Mouse (Mus musculus) hindbrain, embryonic 16.5 days (tissue): ENCODE measurements around the gene Runx2. TPM values are rescaled to one million over a fixed set of nuclear protein-coding genes. Genes with fewer than 3 reads are reported as not detected.

Source experiments
- ATAC-seq: fragments of 200-750 bp; cut with Nextera tagmentation; 2 replicates; pipeline ENCODE4 v1.8.0; 2017; ENCODE audit warnings: moderate TSS enrichment, moderate library complexity
- H3K27ac ChIP-seq: fragments of 300-500 bp; sonication (generic); 2 replicates; pipeline ENCODE4 v1.5.1; 2014; ENCODE audit warnings: low read depth, mild to moderate bottlenecking, control low read depth, low read length, moderate library complexity
- H3K27me3 ChIP-seq: fragments of 300-500 bp; sonication (generic); replicated peaks from 2 replicates; pipeline ENCODE4 v1.6.1; 2014; ENCODE audit warnings: low read length; ENCODE audit not compliant: control insufficient read depth, insufficient read depth
- H3K36me3 ChIP-seq: fragments of 300-500 bp; sonication (generic); 2 replicates; pipeline ENCODE4 v1.6.1; 2014; ENCODE audit warnings: mild to moderate bottlenecking, low read length, moderate library complexity, mixed read lengths; ENCODE audit not compliant: control insufficient read depth, insufficient read depth
- H3K4me1 ChIP-seq: fragments of 300-500 bp; sonication (generic); 2 replicates; pipeline ENCODE4 v1.6.1; 2014; ENCODE audit warnings: low read depth, low read length; ENCODE audit not compliant: control insufficient read depth, insufficient read depth
- H3K4me2 ChIP-seq: fragments of 300-500 bp; sonication (generic); 2 replicates; pipeline ENCODE4 v1.6.1; 2014; ENCODE audit warnings: mild to moderate bottlenecking, low read length, control low read depth, moderate library complexity
- H3K4me3 ChIP-seq: fragments of 300-500 bp; sonication (generic); 2 replicates; pipeline ENCODE4 v1.5.1; 2014; ENCODE audit warnings: mild to moderate bottlenecking, low read length, control low read depth, moderate library complexity
- H3K9ac ChIP-seq: fragments of 300-500 bp; sonication (generic); 2 replicates; pipeline ENCODE4 v1.6.1; 2014; ENCODE audit warnings: low read depth, mild to moderate bottlenecking, control low read depth, low read length, moderate library complexity
- H3K9me3 ChIP-seq: fragments of 300-500 bp; sonication (generic); 2 replicates; pipeline ENCODE4 v1.6.1; 2014; ENCODE audit warnings: mild to moderate bottlenecking, low read length, moderate library complexity; ENCODE audit not compliant: control insufficient read depth
- WGBS: fragments of 180-500 bp; shearing (Covaris S2); extraction: QIAGEN DNeasy Blood & Tissue Kit; methylation state at CpG from one replicate; pipeline ENCODE4 v1.1.7; 2014; 5-methylcytosine and 5-hydroxymethylcytosine counted together
- polyA plus RNA-seq: library from polyadenylated mRNA; unstranded; fragments of >200 nt; fragmentation: Nextera tagmentation; extraction: Ambion mirVana; gene quantifications from 2 replicates; pipeline ENCODE4 v1.2.1, GENCODE M21; 2015

Runx2 gene
- polyA plus RNA-seq, 1 experiment from 2014 or later: 0.31 TPM

- peak overlapping the region; percentile 93 for H3K27ac ChIP-seq
- peak; percentile 85 for ATAC-seq
- H3K4me1 ChIP-seq: peaks cover 7% of the 10 kb centered on the region
- peak overlapping the region; percentile 97 for H3K9ac ChIP-seq
- H3K36me3 ChIP-seq: no peaks in the 10 kb centered on the region
- peak overlapping the region; percentile 63 for H3K4me2 ChIP-seq
- no peaks in the 10 kb centered on the region for H3K27me3 ChIP-seq
- under 1% methylated on average over 35 of the region's 35 CpGs for WGBS
- no peaks in the 10 kb centered on the region for H3K9me3 ChIP-seq
- H3K4me3 ChIP-seq: peak overlapping the region; percentile 78
Observed at GRCm38 (mm10) chr17:44777337-44777804, 37.2 kb downstream of the Runx2 start.

GRCm38 (mm10) chr17:44776738-44777270 lies 37.8 kb downstream of the Runx2 start, which contains the start of gene Supt3:
Gene Supt3, plus strand, starts transcription at chr17:44777152.
- Histone ChIP-seq H3K27me3 (no peaks in the 10 kb centered on the region), H3K27ac (peak within 1 kb of the TSS; percentile 93), H3K4me1 (peaks cover 7% of the 10 kb centered on the region), H3K36me3 (no peaks in the 10 kb centered on the region), H3K4me3 (peak within 1 kb of the TSS; percentile 78), H3K9me3 (no peaks in the 10 kb centered on the region), H3K9ac (peak within 1 kb of the TSS; percentile 97), H3K4me2 (peak within 1 kb of the TSS; percentile 63)
- under 1% methylated on average over 30 of the region's 40 CpGs for WGBS
- ATAC-seq: peak; percentile 98

DNA sequence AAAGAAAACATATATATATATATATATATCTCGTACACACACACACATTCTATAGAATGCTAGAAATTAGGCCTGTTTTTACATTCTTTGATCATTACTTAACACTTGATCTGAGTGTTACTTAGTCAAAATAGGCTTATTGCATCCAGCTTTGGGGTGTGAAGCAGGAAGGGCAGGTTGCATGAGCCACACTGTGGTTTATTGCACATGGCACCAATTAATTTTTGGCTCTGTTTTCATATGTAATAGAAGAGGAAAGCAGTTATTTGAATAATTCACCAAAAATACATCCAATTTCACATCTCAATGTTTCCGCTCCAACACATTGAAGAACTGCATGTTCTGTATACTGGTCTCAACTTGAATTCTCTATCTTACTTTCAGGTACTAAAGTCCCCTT lies 42.0 kb downstream of the Runx2 start:
- Histone ChIP-seq H3K4me2 (no peak overlapping the region), H3K9ac (no peak overlapping the region), H3K27ac (no peak overlapping the region), H3K9me3 (no peaks in the 10 kb centered on the region), H3K27me3 (no peaks in the 10 kb centered on the region), H3K4me3 (no peak overlapping the region), H3K4me1 (no peaks in the 10 kb centered on the region), H3K36me3 (no peaks in the 10 kb centered on the region)
- ATAC-seq: no peak
- WGBS: 94% methylated on average over 2 of the region's 2 CpGs

GRCm38 (mm10) chr17:44770871-44771270 lies 43.7 kb downstream of the Runx2 start:
- Histone ChIP-seq H3K4me2 (no peak overlapping the region), H3K27me3 (no peaks in the 10 kb centered on the region), H3K4me1 (no peaks in the 10 kb centered on the region), H3K4me3 (no peak overlapping the region), H3K9ac (no peak overlapping the region), H3K27ac (no peak overlapping the region), H3K36me3 (no peaks in the 10 kb centered on the region), H3K9me3 (no peaks in the 10 kb centered on the region)
- ATAC-seq: no peak
- 83% methylated on average over 2 of the region's 2 CpGs for WGBS

- no peak overlapping the region for H3K4me2 ChIP-seq
- H3K27me3 ChIP-seq: no peaks in the 10 kb centered on the region
- 76% methylated on average over 5 of the region's 5 CpGs for WGBS
- ATAC-seq: no peak
- H3K4me3 ChIP-seq: no peak overlapping the region
- H3K9ac ChIP-seq: no peak overlapping the region
- no peak overlapping the region for H3K27ac ChIP-seq
- H3K4me1 ChIP-seq: no peaks in the 10 kb centered on the region
- no peaks in the 10 kb centered on the region for H3K9me3 ChIP-seq
- H3K36me3 ChIP-seq: no peaks in the 10 kb centered on the region
Observed at GRCm38 (mm10) chr17:44768522-44768921, 46.1 kb downstream of the Runx2 start.

- ATAC-seq: no peak
- H3K4me2 ChIP-seq: no peak overlapping the region
- 75% methylated on average over 1 of the region's 1 CpGs for WGBS
- no peaks in the 10 kb centered on the region for H3K36me3 ChIP-seq
- no peaks in the 10 kb centered on the region for H3K27me3 ChIP-seq
- no peaks in the 10 kb centered on the region for H3K4me1 ChIP-seq
- H3K27ac ChIP-seq: no peak overlapping the region
- no peak overlapping the region for H3K4me3 ChIP-seq
- no peaks in the 10 kb centered on the region for H3K9me3 ChIP-seq
- no peak overlapping the region for H3K9ac ChIP-seq
Observed at GRCm38 (mm10) chr17:44767375-44767774, 47.2 kb downstream of the Runx2 start.

GRCm38 (mm10) chr17:44766975-44767374 lies 47.6 kb downstream of the Runx2 start:
- ATAC-seq: no peak
- Histone ChIP-seq H3K27ac (no peak overlapping the region), H3K9me3 (no peaks in the 10 kb centered on the region), H3K4me1 (no peaks in the 10 kb centered on the region), H3K9ac (no peak overlapping the region), H3K4me2 (no peak overlapping the region), H3K36me3 (no peaks in the 10 kb centered on the region), H3K4me3 (no peak overlapping the region), H3K27me3 (no peaks in the 10 kb centered on the region)
- WGBS: 60% methylated on average over 2 of the region's 2 CpGs

DNA sequence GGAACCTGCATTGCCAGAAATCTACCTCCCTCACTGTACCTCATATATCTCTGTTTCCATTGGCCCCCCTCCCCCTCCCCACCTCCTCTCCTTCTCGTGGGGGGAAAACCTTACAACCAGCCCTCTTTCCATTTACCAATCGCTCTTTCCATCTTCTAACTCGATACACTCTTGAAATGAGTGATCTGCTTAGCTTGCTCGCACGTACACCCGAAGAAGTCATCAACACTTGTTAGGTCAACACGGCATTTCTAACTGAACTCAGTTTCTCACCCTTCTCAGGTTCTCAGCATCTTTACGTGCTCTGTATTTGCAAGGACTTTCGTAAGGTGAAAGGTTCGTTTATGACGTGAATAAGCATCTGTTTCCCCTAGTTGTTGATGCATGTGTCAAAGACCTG lies 48.3 kb downstream of the Runx2 start:
- Histone ChIP-seq H3K4me1 (no peaks in the 10 kb centered on the region), H3K4me2 (no peak overlapping the region), H3K9me3 (no peaks in the 10 kb centered on the region), H3K27ac (no peak overlapping the region), H3K36me3 (no peaks in the 10 kb centered on the region), H3K27me3 (no peaks in the 10 kb centered on the region), H3K4me3 (no peak overlapping the region), H3K9ac (no peak overlapping the region)
- 89% methylated on average over 11 of the region's 11 CpGs for WGBS
- ATAC-seq: no peak

DNA sequence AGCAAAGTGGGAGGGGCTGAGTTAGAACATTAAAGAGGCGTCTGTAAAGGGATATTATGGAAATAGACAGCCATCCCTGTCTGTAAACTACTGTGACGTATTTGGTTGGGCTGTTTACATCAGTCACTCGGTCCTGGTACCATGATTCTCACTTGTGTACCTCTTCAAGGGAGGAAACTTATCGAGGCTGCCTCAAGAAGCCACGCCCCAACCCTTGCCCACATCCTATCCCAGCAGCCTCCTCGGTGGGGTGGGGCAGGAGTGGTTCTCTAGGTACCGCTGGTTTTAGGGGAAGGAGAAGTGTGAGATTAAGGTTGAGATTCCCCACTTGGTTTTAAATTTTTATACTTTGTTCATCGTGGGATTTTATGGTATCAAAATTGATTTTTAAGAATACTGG lies 69.2 kb downstream of the Runx2 start:
- Histone ChIP-seq H3K27me3 (peaks cover 3% of the 10 kb centered on the region; the same call in 1 of the 2 replicates), H3K4me3 (no peak overlapping the region), H3K4me2 (no peak overlapping the region), H3K27ac (no peak overlapping the region), H3K9me3 (no peaks in the 10 kb centered on the region), H3K4me1 (no peaks in the 10 kb centered on the region), H3K9ac (no peak overlapping the region), H3K36me3 (no peaks in the 10 kb centered on the region)
- no peak for ATAC-seq
- WGBS: 91% methylated on average over 8 of the region's 8 CpGs
